Comparison of ENCODE assay signal across 8 mouse cellular contexts in genomic region chr14:21659652-21660051, GRCm38 (mm10). TPM values are rescaled to one million over a fixed set of nuclear protein-coding genes. Genes with fewer than 3 reads are reported as not detected.
A peak's percentile ranks its signal among the peaks of the same experiment; 100 is the strongest.
DNase-seq lines count a peak whose midpoint lies in the region; ATAC-seq and TF ChIP-seq lines count a peak whose summit lies in the region.

No protein-coding gene starts in this region.

- no peak overlapping the region for H3K27ac ChIP-seq in intestine, postnatal 0 days (ENCODE audit: low read depth, low read length)
- no peak overlapping the region for H3K27ac ChIP-seq in liver, embryonic 16.5 days (ENCODE audit: low read length)
- no peak overlapping the region for H3K27ac ChIP-seq in neural tube, embryonic 12.5 days

- H3K4me1 ChIP-seq in intestine, postnatal 0 days (replicated peaks; ENCODE audit: control insufficient read depth, insufficient read depth, low read length): no peaks in the 10 kb centered on the region
- H3K4me1 ChIP-seq in liver, embryonic 16.5 days (ENCODE audit: control insufficient read depth, low read depth, low read length): peaks cover 3% of the 10 kb centered on the region; the same call in 1 of the 2 replicates
- peaks cover 14% of the 10 kb centered on the region for H3K4me1 ChIP-seq in neural tube, embryonic 12.5 days

- no peaks in the 10 kb centered on the region for H3K27me3 ChIP-seq in intestine, postnatal 0 days (replicated peaks; ENCODE audit: control insufficient read depth, insufficient read depth, low read length)
- no peaks in the 10 kb centered on the region for H3K27me3 ChIP-seq in liver, embryonic 16.5 days (ENCODE audit: control insufficient read depth, insufficient read depth, low read depth, low read length)
- H3K27me3 ChIP-seq in neural tube, embryonic 12.5 days (replicated peaks): no peaks in the 10 kb centered on the region

- 36% methylated on average over 5 of the region's 5 CpGs for WGBS in intestine, postnatal 0 days
- 32% methylated on average over 5 of the region's 5 CpGs for whole genome bisulfite sequencing in liver, embryonic 16.5 days (ENCODE audit: insufficient replicate concordance)
- 16% methylated on average over 5 of the region's 5 CpGs for WGBS in neural tube, embryonic 12.5 days

- peak; percentile 60 to 62 for DNase-seq in B cell, adult 2 months
- DNase-seq in MEL-GATA-1-ER (ENCODE audit: extremely low read depth, low read depth): peak; percentile 36
- peak; percentile 85 to 88 for DNase-seq in cerebellum, postnatal 10 days
- peak; percentile 30 to 39 for DNase-seq in gastrocnemius, adult 8-10 months (ENCODE audit: low spot score in 2 of 2)
- no peak for DNase-seq in urinary bladder, adult 18-20 months (ENCODE audit: low spot score in 2 of 2)

- no peak overlapping the region for H3K9ac ChIP-seq in intestine, postnatal 0 days (ENCODE audit: low read depth, low read length)
- H3K9ac ChIP-seq in liver, embryonic 16.5 days (ENCODE audit: low read depth, low read length): no peak overlapping the region
- no peak overlapping the region for H3K9ac ChIP-seq in neural tube, embryonic 12.5 days

- no peak overlapping the region for H3K4me3 ChIP-seq in intestine, postnatal 0 days (ENCODE audit: low read depth, low read length)
- H3K4me3 ChIP-seq in liver, embryonic 16.5 days (ENCODE audit: low read depth, low read length): no peak overlapping the region
- no peak overlapping the region for H3K4me3 ChIP-seq in neural tube, embryonic 12.5 days

- peak; percentile 82 for TF ChIP-seq CTCF in intestine, postnatal 0 days (IDR thresholded peaks at IDR 0.05; ENCODE audit: low read depth)

- peaks cover 41% of the 10 kb centered on the region for H3K36me3 ChIP-seq in intestine, postnatal 0 days (ENCODE audit: control insufficient read depth, insufficient read depth)
- H3K36me3 ChIP-seq in liver, embryonic 16.5 days (ENCODE audit: control insufficient read depth, insufficient read depth): no peaks in the 10 kb centered on the region
- H3K36me3 ChIP-seq in neural tube, embryonic 12.5 days: peaks cover 36% of the 10 kb centered on the region

- H3K9me3 ChIP-seq in intestine, postnatal 0 days (ENCODE audit: control insufficient read depth): no peaks in the 10 kb centered on the region
- H3K9me3 ChIP-seq in liver, embryonic 16.5 days (replicated peaks; ENCODE audit: control insufficient read depth, low read length): no peaks in the 10 kb centered on the region
- no peaks in the 10 kb centered on the region for H3K9me3 ChIP-seq in neural tube, embryonic 12.5 days

- ATAC-seq in intestine, postnatal 0 days: no peak
- peak; percentile 55; the same call in 1 of the 2 replicates for ATAC-seq in liver, embryonic 16.5 days (ENCODE audit: low read depth)
- ATAC-seq in neural tube, embryonic 12.5 days (ENCODE audit: low FRiP score, low read depth): peak; percentile 75; the same call in 1 of the 2 replicates

- no peak overlapping the region for H3K4me2 ChIP-seq in intestine, postnatal 0 days (replicated peaks; ENCODE audit: low read depth)
- H3K4me2 ChIP-seq in liver, embryonic 16.5 days (ENCODE audit: low read depth, low read length): no peak overlapping the region
- H3K4me2 ChIP-seq in neural tube, embryonic 12.5 days (replicated peaks): no peak overlapping the region

RNA-seq across cellular contexts. Expression of gene Dupd1, which starts 54.7 kb away (rescaled TPM):
- total RNA-seq in gastrocnemius, adult 8-10 months (2022): 10 to 100 TPM; 23.7 to 47.1 (median 35.0) TPM
- polyA plus RNA-seq in intestine, postnatal 0 days (2015; fragmentation: Nextera tagmentation; extraction: Ambion mirVana): not detected in 2 replicates
- 0.18 and 0.27 TPM in 2 replicates for polyA plus RNA-seq in liver, embryonic 16.5 days (2015; fragmentation: Nextera tagmentation; extraction: Ambion mirVana)
- not detected in 2 replicates for polyA plus RNA-seq in neural tube, embryonic 12.5 days (2016; fragmentation: Nextera tagmentation; extraction: Ambion mirVana)

Comparison
In these comparisons a context has a peak if more than half of its experiments do, and no peak if none do; other contexts are left out.
1. DNase-seq: peak in B cell, adult 2 months (2 of 2), MEL-GATA-1-ER (single experiment), cerebellum, postnatal 10 days (2 of 2) and gastrocnemius, adult 8-10 months (2 of 2); none in urinary bladder, adult 18-20 months (0 of 2).